Mouse (Mus musculus): Measurements from ENCODE around the gene Myt1l. TPM values are rescaled to one million over a fixed set of nuclear protein-coding genes. Genes with fewer than 3 reads are reported as not detected.

Gene Myt1l
- polyA plus RNA-seq, 1 experiment, result 0.11 TPM

GRCm38 (mm10) chr12:29533071-29533876 lies 5.1 kb downstream of the Myt1l start:
- H3K36me3 ChIP-seq (ENCODE audit: control insufficient read depth, insufficient read depth, low read length), result no peaks in the 10 kb centered on the region
- no peak overlapping the region for H3K4me3 ChIP-seq (ENCODE audit: control insufficient read depth, insufficient read depth, low read length)
- TF ChIP-seq POLR2A (IDR thresholded peaks at IDR 0.05; ENCODE audit: control insufficient read depth, extremely low read depth, insufficient read depth, low read length, poor library complexity) (no peak), CTCF (IDR thresholded peaks at IDR 0.05; ENCODE audit: borderline replicate concordance, control insufficient read depth, extremely low read depth, insufficient read depth, low read length, poor library complexity) (no peak)
- H3K27ac ChIP-seq (ENCODE audit: control insufficient read depth, insufficient read depth, low read length), result no peak overlapping the region
- H3K4me1 ChIP-seq (replicated peaks; ENCODE audit: control insufficient read depth, insufficient read depth, low read length), result no peaks in the 10 kb centered on the region
- H3K27me3 ChIP-seq (ENCODE audit: control insufficient read depth, insufficient read depth, low read length), result no peaks in the 10 kb centered on the region
- 39% methylated on average over 14 of the region's 14 CpGs for WGBS
- no peak for DNase-seq

- TF ChIP-seq CTCF (IDR thresholded peaks at IDR 0.05; ENCODE audit: borderline replicate concordance, control insufficient read depth, extremely low read depth, insufficient read depth, low read length, poor library complexity) (no peak), POLR2A (IDR thresholded peaks at IDR 0.05; ENCODE audit: control insufficient read depth, extremely low read depth, insufficient read depth, low read length, poor library complexity) (no peak)
- no peak for DNase-seq
- H3K36me3 ChIP-seq (ENCODE audit: control insufficient read depth, insufficient read depth, low read length), result no peaks in the 10 kb centered on the region
- no peaks in the 10 kb centered on the region for H3K27me3 ChIP-seq (ENCODE audit: control insufficient read depth, insufficient read depth, low read length)
- no peak overlapping the region for H3K27ac ChIP-seq (ENCODE audit: control insufficient read depth, insufficient read depth, low read length)
- 12% methylated on average over 6 of the region's 6 CpGs for WGBS
- H3K4me3 ChIP-seq (ENCODE audit: control insufficient read depth, insufficient read depth, low read length), result no peak overlapping the region
- H3K4me1 ChIP-seq (replicated peaks; ENCODE audit: control insufficient read depth, insufficient read depth, low read length), result no peaks in the 10 kb centered on the region
These were observed 6.1 kb downstream of the Myt1l start for GRCm38 (mm10) chr12:29534326-29534725.

- Histone ChIP-seq H3K4me3 (ENCODE audit: control insufficient read depth, insufficient read depth, low read length) (no peak overlapping the region), H3K27me3 (ENCODE audit: control insufficient read depth, insufficient read depth, low read length) (no peaks in the 10 kb centered on the region), H3K27ac (ENCODE audit: control insufficient read depth, insufficient read depth, low read length) (no peak overlapping the region), H3K36me3 (ENCODE audit: control insufficient read depth, insufficient read depth, low read length) (no peaks in the 10 kb centered on the region), H3K4me1 (replicated peaks; ENCODE audit: control insufficient read depth, insufficient read depth, low read length) (no peaks in the 10 kb centered on the region)
- WGBS, result 8% methylated on average over 25 of the region's 25 CpGs
- DNase-seq, result no peak
- TF ChIP-seq CTCF (IDR thresholded peaks at IDR 0.05; ENCODE audit: borderline replicate concordance, control insufficient read depth, extremely low read depth, insufficient read depth, low read length, poor library complexity) (no peak), POLR2A (IDR thresholded peaks at IDR 0.05; ENCODE audit: control insufficient read depth, extremely low read depth, insufficient read depth, low read length, poor library complexity) (no peak)
These were observed 6.6 kb downstream of the Myt1l start for GRCm38 (mm10) chr12:29534761-29535300.

GRCm38 (mm10) chr12:29537916-29538315 lies 9.7 kb downstream of the Myt1l start:
- Histone ChIP-seq H3K4me1 (replicated peaks; ENCODE audit: control insufficient read depth, insufficient read depth, low read length) (no peaks in the 10 kb centered on the region), H3K4me3 (ENCODE audit: control insufficient read depth, insufficient read depth, low read length) (no peak overlapping the region), H3K27me3 (ENCODE audit: control insufficient read depth, insufficient read depth, low read length) (no peaks in the 10 kb centered on the region), H3K27ac (ENCODE audit: control insufficient read depth, insufficient read depth, low read length) (no peak overlapping the region), H3K36me3 (ENCODE audit: control insufficient read depth, insufficient read depth, low read length) (no peaks in the 10 kb centered on the region)
- no peak for DNase-seq
- TF ChIP-seq POLR2A (IDR thresholded peaks at IDR 0.05; ENCODE audit: control insufficient read depth, extremely low read depth, insufficient read depth, low read length, poor library complexity), result no peak
- TF ChIP-seq CTCF (IDR thresholded peaks at IDR 0.05; ENCODE audit: borderline replicate concordance, control insufficient read depth, extremely low read depth, insufficient read depth, low read length, poor library complexity), result no peak
- WGBS, result 79% methylated on average over 5 of the region's 5 CpGs

- no peaks in the 10 kb centered on the region for H3K36me3 ChIP-seq (ENCODE audit: control insufficient read depth, insufficient read depth, low read length)
- no peaks in the 10 kb centered on the region for H3K4me1 ChIP-seq (replicated peaks; ENCODE audit: control insufficient read depth, insufficient read depth, low read length)
- no peak overlapping the region for H3K27ac ChIP-seq (ENCODE audit: control insufficient read depth, insufficient read depth, low read length)
- DNase-seq, result no peak
- H3K4me3 ChIP-seq (ENCODE audit: control insufficient read depth, insufficient read depth, low read length), result no peak overlapping the region
- H3K27me3 ChIP-seq (ENCODE audit: control insufficient read depth, insufficient read depth, low read length), result no peaks in the 10 kb centered on the region
- WGBS, result 74% methylated on average over 11 of the region's 11 CpGs
- TF ChIP-seq CTCF (IDR thresholded peaks at IDR 0.05; ENCODE audit: borderline replicate concordance, control insufficient read depth, extremely low read depth, insufficient read depth, low read length, poor library complexity), result no peak
- TF ChIP-seq POLR2A (IDR thresholded peaks at IDR 0.05; ENCODE audit: control insufficient read depth, extremely low read depth, insufficient read depth, low read length, poor library complexity), result no peak
These were observed 10.3 kb downstream of the Myt1l start for GRCm38 (mm10) chr12:29538456-29538855.

GRCm38 (mm10) chr12:29539106-29539505 lies 10.9 kb downstream of the Myt1l start:
- WGBS, result 47% methylated on average over 5 of the region's 5 CpGs
- Histone ChIP-seq H3K4me1 (replicated peaks; ENCODE audit: control insufficient read depth, insufficient read depth, low read length) (no peaks in the 10 kb centered on the region), H3K27me3 (ENCODE audit: control insufficient read depth, insufficient read depth, low read length) (no peaks in the 10 kb centered on the region), H3K4me3 (ENCODE audit: control insufficient read depth, insufficient read depth, low read length) (no peak overlapping the region), H3K27ac (ENCODE audit: control insufficient read depth, insufficient read depth, low read length) (no peak overlapping the region), H3K36me3 (ENCODE audit: control insufficient read depth, insufficient read depth, low read length) (no peaks in the 10 kb centered on the region)
- no peak for DNase-seq
- no peak for TF ChIP-seq POLR2A (IDR thresholded peaks at IDR 0.05; ENCODE audit: control insufficient read depth, extremely low read depth, insufficient read depth, low read length, poor library complexity)
- no peak for TF ChIP-seq CTCF (IDR thresholded peaks at IDR 0.05; ENCODE audit: borderline replicate concordance, control insufficient read depth, extremely low read depth, insufficient read depth, low read length, poor library complexity)

Data from thymus, adult 2 months (tissue).